Mouse (Mus musculus): ENCODE data around the gene Psmb2. TPM values are rescaled to one million over a fixed set of nuclear protein-coding genes. Genes with fewer than 3 reads are reported as not detected.

Gene Psmb2
- polyA plus RNA-seq, 1 experiment from 2014 or later, result 342 TPM

GRCm38 (mm10) chr4:126641901-126642300 lies 35.5 kb upstream of the Psmb2 start:
- TF ChIP-seq CTCF (IDR thresholded peaks at IDR 0.05), result no peak
- TF ChIP-seq EP300 (IDR thresholded peaks at IDR 0.05), result no peak
- WGBS, result 38% methylated on average over 9 of the region's 9 CpGs
- no peaks in the 10 kb centered on the region for H3K27me3 ChIP-seq (replicated peaks; ENCODE audit: insufficient read depth, low read length)

DNA sequence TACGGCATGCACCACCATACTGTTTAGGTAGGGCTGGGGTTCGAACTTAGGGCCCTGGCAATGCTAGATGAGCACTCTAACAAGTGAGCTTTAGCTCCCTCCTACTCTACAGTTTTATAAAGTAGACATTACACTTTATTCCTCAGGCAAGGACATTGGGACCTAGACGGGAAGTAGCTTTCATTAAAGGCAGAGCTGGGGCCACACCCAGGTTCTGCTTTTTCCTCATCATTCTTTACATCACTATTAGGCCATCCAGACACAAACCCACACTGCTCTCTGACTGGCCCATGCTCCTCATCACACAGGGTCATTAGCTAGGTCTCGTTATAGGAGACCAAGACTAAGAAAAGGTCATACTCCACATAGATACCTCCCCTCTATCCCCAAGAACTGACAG lies 33.6 kb upstream of the Psmb2 start:
- TF ChIP-seq CTCF (IDR thresholded peaks at IDR 0.05) (no peak), EP300 (IDR thresholded peaks at IDR 0.05) (no peak)
- H3K4me2 ChIP-seq (replicated peaks; ENCODE audit: low read depth, low read length), result no peak overlapping the region
- no peaks in the 10 kb centered on the region for H3K4me1 ChIP-seq (ENCODE audit: insufficient read depth, low read depth, low read length)
- 63% methylated on average over 4 of the region's 4 CpGs for WGBS
- no peak overlapping the region for H3K4me3 ChIP-seq (ENCODE audit: low read depth, low read length)
- no peaks in the 10 kb centered on the region for H3K9me3 ChIP-seq (ENCODE audit: low read length)
- H3K9ac ChIP-seq (replicated peaks; ENCODE audit: low read depth), result no peak overlapping the region
- H3K27ac ChIP-seq (ENCODE audit: low read length), result no peak overlapping the region
- DNase-seq (ENCODE audit: low spot score) (no peak), ATAC-seq (no peak)
- no peaks in the 10 kb centered on the region for H3K36me3 ChIP-seq (ENCODE audit: insufficient read depth, low read length)
- H3K27me3 ChIP-seq (replicated peaks; ENCODE audit: insufficient read depth, low read length), result no peaks in the 10 kb centered on the region

More at GRCm38 (mm10) chr4:126641901-126642300, 35.5 kb upstream of the Psmb2 start:
- DNase-seq (ENCODE audit: low spot score), result no peak
- no peaks in the 10 kb centered on the region for H3K9me3 ChIP-seq (ENCODE audit: low read length)
- ATAC-seq, result no peak
- no peaks in the 10 kb centered on the region for H3K4me1 ChIP-seq (ENCODE audit: insufficient read depth, low read depth, low read length)
- H3K4me3 ChIP-seq (ENCODE audit: low read depth, low read length), result no peak overlapping the region
- H3K4me2 ChIP-seq (replicated peaks; ENCODE audit: low read depth, low read length), result no peak overlapping the region
- H3K27ac ChIP-seq (ENCODE audit: low read length), result no peak overlapping the region
- H3K9ac ChIP-seq (replicated peaks; ENCODE audit: low read depth), result no peak overlapping the region
- H3K36me3 ChIP-seq (ENCODE audit: insufficient read depth, low read length), result no peaks in the 10 kb centered on the region

DNA sequence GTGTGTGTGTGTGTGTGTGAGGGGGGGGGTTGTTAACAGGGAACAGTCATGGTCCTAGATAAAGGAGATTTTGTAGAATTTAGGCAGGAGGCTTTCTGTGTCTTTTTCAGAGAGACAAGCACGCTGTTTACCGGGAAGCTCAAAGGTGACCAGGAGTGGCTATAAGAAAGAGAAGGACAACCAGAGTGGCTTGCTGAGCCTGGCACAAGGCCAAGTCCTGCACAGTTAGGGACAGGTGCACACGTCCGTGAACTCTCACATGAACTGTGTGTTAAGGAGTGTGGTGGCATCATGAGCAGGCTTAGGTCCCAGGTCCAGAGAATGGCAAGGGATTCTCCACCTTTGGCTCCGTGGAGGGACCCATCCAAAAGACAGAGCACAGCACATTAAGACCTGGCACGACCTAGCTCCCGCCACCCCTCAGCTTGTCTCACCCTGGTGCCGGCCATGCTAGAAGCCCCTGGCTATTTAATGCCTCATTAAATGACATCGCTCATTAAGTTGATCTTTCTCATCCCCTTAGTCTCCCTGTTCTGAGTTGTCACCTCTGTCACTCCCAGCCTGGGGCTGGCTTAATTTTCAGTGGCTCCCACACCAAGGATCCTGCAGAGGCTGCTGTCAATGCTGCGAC lies 33.0 kb upstream of the Psmb2 start:
- 68% methylated on average over 10 of the region's 10 CpGs for WGBS
- no peak for ATAC-seq

GRCm38 (mm10) chr4:126647996-126648910 lies 29.2 kb upstream of the Psmb2 start:
- H3K4me2 ChIP-seq (replicated peaks; ENCODE audit: low read depth, low read length), result no peak overlapping the region
- H3K27ac ChIP-seq (ENCODE audit: low read length), result no peak overlapping the region
- DNase-seq (ENCODE audit: low spot score) (no peak), ATAC-seq (no peak)
- no peak overlapping the region for H3K4me3 ChIP-seq (ENCODE audit: low read depth, low read length)
- 34% methylated on average over 24 of the region's 24 CpGs for WGBS
- no peak overlapping the region for H3K9ac ChIP-seq (replicated peaks; ENCODE audit: low read depth)
- no peaks in the 10 kb centered on the region for H3K9me3 ChIP-seq (ENCODE audit: low read length)
- H3K4me1 ChIP-seq (ENCODE audit: insufficient read depth, low read depth, low read length), result no peaks in the 10 kb centered on the region
- no peaks in the 10 kb centered on the region for H3K36me3 ChIP-seq (ENCODE audit: insufficient read depth, low read length)
- H3K27me3 ChIP-seq (replicated peaks; ENCODE audit: insufficient read depth, low read length), result no peaks in the 10 kb centered on the region
- no peak for TF ChIP-seq CTCF (IDR thresholded peaks at IDR 0.05)
- TF ChIP-seq EP300 (IDR thresholded peaks at IDR 0.05), result no peak

More for the DNA sequence above, 33.0 kb upstream of the Psmb2 start:
- no peaks in the 10 kb centered on the region for H3K27me3 ChIP-seq (replicated peaks; ENCODE audit: insufficient read depth, low read length)
- H3K4me3 ChIP-seq (ENCODE audit: low read depth, low read length), result no peak overlapping the region
- no peak for DNase-seq (ENCODE audit: low spot score)
- no peaks in the 10 kb centered on the region for H3K9me3 ChIP-seq (ENCODE audit: low read length)
- no peak overlapping the region for H3K4me2 ChIP-seq (replicated peaks; ENCODE audit: low read depth, low read length)
- no peak overlapping the region for H3K27ac ChIP-seq (ENCODE audit: low read length)
- H3K4me1 ChIP-seq (ENCODE audit: insufficient read depth, low read depth, low read length), result no peaks in the 10 kb centered on the region
- no peak for TF ChIP-seq CTCF (IDR thresholded peaks at IDR 0.05)
- no peak for TF ChIP-seq EP300 (IDR thresholded peaks at IDR 0.05)
- no peaks in the 10 kb centered on the region for H3K36me3 ChIP-seq (ENCODE audit: insufficient read depth, low read length)
- no peak overlapping the region for H3K9ac ChIP-seq (replicated peaks; ENCODE audit: low read depth)

- no peak overlapping the region for H3K4me3 ChIP-seq (ENCODE audit: low read depth, low read length)
- H3K36me3 ChIP-seq (ENCODE audit: insufficient read depth, low read length), result no peaks in the 10 kb centered on the region
- 76% methylated on average over 5 of the region's 5 CpGs for WGBS
- H3K27ac ChIP-seq (ENCODE audit: low read length), result no peak overlapping the region
- no peaks in the 10 kb centered on the region for H3K9me3 ChIP-seq (ENCODE audit: low read length)
- no peaks in the 10 kb centered on the region for H3K27me3 ChIP-seq (replicated peaks; ENCODE audit: insufficient read depth, low read length)
- DNase-seq (ENCODE audit: low spot score) (no peak), ATAC-seq (no peak)
- TF ChIP-seq CTCF (IDR thresholded peaks at IDR 0.05), result no peak
- TF ChIP-seq EP300 (IDR thresholded peaks at IDR 0.05), result no peak
- H3K4me1 ChIP-seq (ENCODE audit: insufficient read depth, low read depth, low read length), result no peaks in the 10 kb centered on the region
- H3K4me2 ChIP-seq (replicated peaks; ENCODE audit: low read depth, low read length), result no peak overlapping the region
- H3K9ac ChIP-seq (replicated peaks; ENCODE audit: low read depth), result no peak overlapping the region
Observed at GRCm38 (mm10) chr4:126653148-126653547, 24.3 kb upstream of the Psmb2 start.

DNA sequence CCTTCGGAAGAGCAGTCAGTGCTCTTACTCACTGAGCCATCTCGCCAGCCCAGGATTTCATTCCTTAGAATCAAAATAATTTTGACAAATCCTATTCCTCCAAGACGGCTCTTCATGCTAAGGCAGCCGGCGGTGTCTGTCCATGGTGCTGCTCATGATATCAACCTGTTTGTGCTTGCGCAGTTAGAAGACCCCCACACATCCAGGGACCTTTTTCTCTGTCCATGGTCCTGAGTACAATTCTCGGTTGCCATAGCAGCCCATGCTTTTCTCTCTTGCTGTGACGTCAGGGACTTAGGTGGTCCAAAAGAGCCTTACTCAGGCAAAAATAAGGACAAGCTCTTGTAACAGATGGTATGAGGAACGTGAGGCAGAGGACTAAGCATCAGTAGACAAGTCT lies 22.1 kb upstream of the Psmb2 start:
- peak; percentile 19; the same call in 1 of the 2 replicates for ATAC-seq
- Histone ChIP-seq H3K4me3 (ENCODE audit: low read depth, low read length) (no peak overlapping the region), H3K27ac (ENCODE audit: low read length) (no peak overlapping the region), H3K9me3 (ENCODE audit: low read length) (no peaks in the 10 kb centered on the region), H3K27me3 (replicated peaks; ENCODE audit: insufficient read depth, low read length) (no peaks in the 10 kb centered on the region), H3K4me1 (ENCODE audit: insufficient read depth, low read depth, low read length) (no peaks in the 10 kb centered on the region), H3K9ac (replicated peaks; ENCODE audit: low read depth) (no peak overlapping the region), H3K36me3 (ENCODE audit: insufficient read depth, low read length) (no peaks in the 10 kb centered on the region), H3K4me2 (replicated peaks; ENCODE audit: low read depth, low read length) (no peak overlapping the region)
- DNase-seq (ENCODE audit: low spot score), result peak; percentile 37
- 5% methylated on average over 9 of the region's 9 CpGs for WGBS
- TF ChIP-seq EP300 (IDR thresholded peaks at IDR 0.05) (no peak), CTCF (IDR thresholded peaks at IDR 0.05) (no peak)
